Mouse (Mus musculus) liver, embryonic 11.5 days (tissue): Measurements from ENCODE around the gene Erc2. TPM values are rescaled to one million over a fixed set of nuclear protein-coding genes. Genes with fewer than 3 reads are reported as not detected.
A peak's percentile ranks its signal among the peaks of the same experiment; 100 is the strongest.

ENCODE experiments used
- ATAC-seq: fragments of 200-750 bp; cut with Nextera tagmentation; replicated peaks from 2 replicates; pipeline ENCODE4 v1.8.0; 2017; ENCODE audit warnings: moderate number of reproducible peaks, mild to moderate bottlenecking, moderate TSS enrichment, moderate library complexity; ENCODE audit not compliant: low FRiP score
- DNase-seq: peaks from one replicate; pipeline ENCODE4 v3.0.0-alpha.2; 2017; ENCODE audit warnings: low spot score
- H3K27ac ChIP-seq: fragments of 300-500 bp; sonication (generic); 2 replicates; pipeline ENCODE4 v1.5.1; 2014; ENCODE audit warnings: mild to moderate bottlenecking, low read depth, low read length, control low read depth
- H3K27me3 ChIP-seq: fragments of 300-500 bp; sonication (generic); replicated peaks from 2 replicates; pipeline ENCODE4 v1.6.1; 2014; ENCODE audit warnings: low read length, mixed read lengths; ENCODE audit not compliant: control insufficient read depth, insufficient read depth
- H3K36me3 ChIP-seq: fragments of 300-500 bp; sonication (generic); 2 replicates; pipeline ENCODE4 v1.6.1; 2014; ENCODE audit warnings: mild to moderate bottlenecking, low read length, moderate library complexity, mixed read lengths; ENCODE audit not compliant: control insufficient read depth, insufficient read depth
- H3K4me1 ChIP-seq: fragments of 300-500 bp; sonication (generic); replicated peaks from 2 replicates; pipeline ENCODE4 v1.6.1; 2014; ENCODE audit warnings: low read length, mixed read lengths; ENCODE audit not compliant: control insufficient read depth, insufficient read depth
- H3K4me2 ChIP-seq: fragments of 300-500 bp; sonication (generic); 2 replicates; pipeline ENCODE4 v1.6.1; 2014; ENCODE audit warnings: mild to moderate bottlenecking, control low read depth, moderate library complexity
- H3K4me3 ChIP-seq: fragments of 300-500 bp; sonication (generic); 2 replicates; pipeline ENCODE4 v1.5.1; 2014; ENCODE audit warnings: low read depth, low read length, control low read depth
- H3K9ac ChIP-seq: fragments of 300-500 bp; sonication (generic); 2 replicates; pipeline ENCODE4 v1.6.1; 2014; ENCODE audit warnings: low read depth, low read length, control low read depth
- H3K9me3 ChIP-seq: fragments of 300-500 bp; sonication (generic); 2 replicates; pipeline ENCODE4 v1.6.1; 2016; ENCODE audit warnings: low read length, inconsistent platforms, mixed read lengths; ENCODE audit not compliant: control insufficient read depth
- WGBS: fragments of 180-500 bp; shearing (Covaris S2); extraction: QIAGEN DNeasy Blood & Tissue Kit; methylation state at CpG from one replicate; pipeline ENCODE4 v1.1.7; 2014; 5-methylcytosine and 5-hydroxymethylcytosine counted together
- polyA plus RNA-seq: library from polyadenylated mRNA; unstranded; fragments of >200 nt; fragmentation: Nextera tagmentation; extraction: Ambion mirVana; gene quantifications from 2 replicates; pipeline ENCODE4 v1.2.1, GENCODE M21; 2014

Gene Erc2
- polyA plus RNA-seq, 1 experiment from 2014 or later: 1.6 TPM

DNA sequence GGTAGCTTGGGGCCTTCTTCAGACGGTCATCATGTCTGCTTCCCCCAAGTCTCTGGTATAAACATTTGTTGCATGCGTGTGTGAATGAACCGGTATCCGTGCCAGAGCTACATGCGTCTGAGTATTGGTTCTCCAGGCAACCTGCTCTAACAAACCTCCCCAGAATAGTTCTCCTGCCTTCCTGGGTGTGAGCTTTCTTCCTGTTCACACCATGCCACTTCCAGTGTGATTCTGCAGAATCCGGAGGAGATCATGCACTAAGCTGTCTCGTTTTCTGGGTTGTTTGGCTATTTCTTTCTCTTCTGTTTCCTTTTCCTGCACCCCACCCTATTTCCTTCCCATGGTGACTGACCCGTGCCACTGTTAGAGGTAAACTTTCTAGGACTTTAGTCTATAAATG is 105.3 kb downstream of the Erc2 start:
- Histone ChIP-seq H3K9me3 (no peaks in the 10 kb centered on the region), H3K36me3 (no peaks in the 10 kb centered on the region), H3K27ac (no peak overlapping the region), H3K4me2 (no peak overlapping the region), H3K27me3 (no peaks in the 10 kb centered on the region), H3K9ac (no peak overlapping the region), H3K4me1 (no peaks in the 10 kb centered on the region), H3K4me3 (no peak overlapping the region)
- DNase-seq: no peak
- no peak for ATAC-seq
- WGBS: 68% methylated on average over 8 of the region's 8 CpGs

DNA sequence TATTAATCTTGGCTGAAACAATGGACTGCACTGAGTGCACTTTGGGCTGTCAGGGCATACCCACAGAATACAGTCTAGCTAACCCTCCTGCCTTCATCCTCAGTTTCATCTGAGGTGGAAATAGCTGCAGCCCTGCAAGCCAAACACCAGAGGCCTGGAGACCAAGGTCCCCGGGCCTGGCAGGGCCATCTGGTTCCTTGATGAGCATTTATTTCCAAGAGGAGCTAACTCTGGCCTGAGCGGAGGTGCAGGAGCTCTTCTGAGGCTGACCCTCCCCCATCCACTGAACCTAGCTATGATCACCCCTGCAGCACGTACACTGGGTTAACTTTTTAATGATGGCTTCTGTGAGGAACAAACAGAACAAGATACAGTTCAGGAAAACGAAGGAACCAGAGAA is 108.9 kb downstream of the Erc2 start:
- no peaks in the 10 kb centered on the region for H3K36me3 ChIP-seq
- H3K27ac ChIP-seq: no peak overlapping the region
- DNase-seq: no peak
- H3K9me3 ChIP-seq: no peaks in the 10 kb centered on the region
- no peak for ATAC-seq
- H3K4me1 ChIP-seq: no peaks in the 10 kb centered on the region
- H3K4me3 ChIP-seq: no peak overlapping the region
- 62% methylated on average over 4 of the region's 4 CpGs for WGBS
- H3K9ac ChIP-seq: no peak overlapping the region
- H3K4me2 ChIP-seq: no peak overlapping the region
- no peaks in the 10 kb centered on the region for H3K27me3 ChIP-seq

DNA sequence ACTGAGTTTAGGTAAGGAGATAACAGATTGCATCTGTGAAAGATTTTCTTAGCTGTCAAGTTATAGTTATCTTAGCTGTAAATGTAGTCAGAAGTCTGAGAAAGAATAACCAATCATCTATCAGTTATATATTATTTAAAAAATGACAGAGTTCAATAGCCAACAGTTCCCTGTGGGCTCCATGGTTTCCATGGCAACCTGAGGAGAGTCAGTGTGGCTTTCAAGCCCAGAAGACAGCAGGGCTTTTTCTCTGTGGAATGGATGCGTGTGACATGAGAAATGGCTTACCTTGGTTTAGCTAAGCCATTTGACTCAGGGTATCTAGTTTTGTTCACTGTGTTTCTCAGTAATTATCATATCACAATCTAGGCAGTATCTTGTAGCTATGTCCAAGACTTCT is 117.2 kb downstream of the Erc2 start:
- DNase-seq (no peak), ATAC-seq (no peak)
- no peak overlapping the region for H3K4me2 ChIP-seq
- H3K9me3 ChIP-seq: no peaks in the 10 kb centered on the region
- 68% methylated on average over 1 of the region's 1 CpGs for WGBS
- H3K27me3 ChIP-seq: no peaks in the 10 kb centered on the region
- no peak overlapping the region for H3K27ac ChIP-seq
- no peak overlapping the region for H3K9ac ChIP-seq
- H3K36me3 ChIP-seq: no peaks in the 10 kb centered on the region
- H3K4me3 ChIP-seq: no peak overlapping the region
- H3K4me1 ChIP-seq: no peaks in the 10 kb centered on the region

DNA sequence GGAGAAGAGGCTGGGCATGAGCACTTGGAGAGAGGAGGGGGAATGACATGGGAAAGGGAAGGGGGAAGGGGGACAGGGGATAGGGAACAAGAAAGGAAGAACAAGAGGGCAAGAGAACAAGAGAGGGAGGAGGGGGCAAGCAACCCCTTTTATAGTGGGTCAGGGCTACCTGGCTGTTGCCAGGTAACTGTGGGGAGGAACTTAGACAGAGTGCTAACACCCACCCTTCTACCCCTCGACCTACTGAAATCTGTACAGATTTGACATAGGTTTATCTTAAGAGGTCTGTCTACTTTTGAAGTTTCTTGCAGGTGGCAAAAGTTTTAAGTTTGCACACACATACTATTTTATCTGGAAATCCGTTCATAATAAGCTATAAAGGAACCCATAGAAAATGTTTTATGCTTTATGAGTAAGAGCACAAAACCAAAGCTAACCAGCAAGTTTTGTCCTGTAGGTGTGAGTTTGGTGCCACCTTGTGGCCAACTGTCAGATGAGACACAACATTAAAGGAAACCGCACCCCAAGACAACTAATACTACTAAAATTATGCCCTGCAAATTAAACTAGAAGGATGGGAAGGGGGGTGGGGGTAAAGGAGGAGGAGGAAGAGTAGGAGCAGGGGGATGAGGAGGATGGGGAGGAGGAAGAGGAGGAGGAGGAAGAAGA is 119.2 kb downstream of the Erc2 start:
- no peak overlapping the region for H3K4me2 ChIP-seq
- no peak overlapping the region for H3K9ac ChIP-seq
- ATAC-seq: no peak
- peak; percentile 36 for DNase-seq
- H3K4me3 ChIP-seq: no peak overlapping the region
- no peaks in the 10 kb centered on the region for H3K4me1 ChIP-seq
- H3K36me3 ChIP-seq: no peaks in the 10 kb centered on the region
- WGBS: 25% methylated on average over 3 of the region's 3 CpGs
- no peak overlapping the region for H3K27ac ChIP-seq
- H3K9me3 ChIP-seq: no peaks in the 10 kb centered on the region
- H3K27me3 ChIP-seq: no peaks in the 10 kb centered on the region

DNA sequence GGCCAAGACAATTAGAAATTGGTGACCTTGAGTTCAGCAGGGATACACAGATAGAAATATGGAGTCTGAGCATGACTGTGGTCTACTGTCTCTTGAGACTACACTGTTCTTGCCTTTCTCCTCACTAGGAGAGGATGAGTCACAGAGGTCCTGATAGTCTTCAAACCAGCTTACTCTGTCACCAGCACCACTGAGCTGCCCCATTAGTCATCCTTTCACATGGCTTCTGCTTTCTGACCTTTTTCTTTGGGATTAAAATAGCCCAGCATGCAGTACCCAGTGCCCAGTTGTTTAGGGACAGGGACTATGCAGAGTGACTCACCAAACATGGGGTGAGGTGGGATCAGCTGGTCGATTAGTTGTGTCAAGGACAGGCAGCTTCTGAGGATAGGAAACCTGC is 132.1 kb downstream of the Erc2 start:
- no peaks in the 10 kb centered on the region for H3K9me3 ChIP-seq
- no peak for ATAC-seq

DNA sequence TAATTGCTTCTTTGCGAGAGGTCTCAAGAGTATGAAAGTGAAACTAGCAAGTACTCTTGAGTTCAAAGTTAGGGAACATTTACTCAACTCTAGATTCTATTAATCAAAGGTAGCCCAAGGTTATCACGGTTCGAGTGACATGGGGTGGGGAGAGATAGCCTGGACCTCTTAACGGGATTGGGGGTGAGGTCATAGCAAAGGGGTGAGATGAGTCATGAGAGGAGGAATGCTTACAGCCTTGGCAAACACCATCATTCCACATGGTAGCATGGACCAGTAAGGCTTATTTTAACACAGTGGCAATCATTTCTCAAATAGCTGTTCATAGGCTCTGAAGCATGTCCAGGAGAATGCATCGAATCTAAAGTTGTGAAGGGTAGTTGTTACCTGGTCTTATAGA is 134.7 kb downstream of the Erc2 start:
- DNase-seq (no peak), ATAC-seq (no peak)
- Histone ChIP-seq H3K4me2 (no peak overlapping the region), H3K9me3 (no peaks in the 10 kb centered on the region), H3K27ac (no peak overlapping the region), H3K4me1 (no peaks in the 10 kb centered on the region), H3K4me3 (no peak overlapping the region), H3K36me3 (no peaks in the 10 kb centered on the region), H3K9ac (no peak overlapping the region), H3K27me3 (no peaks in the 10 kb centered on the region)
- 76% methylated on average over 5 of the region's 5 CpGs for WGBS

More for the DNA sequence above, 132.1 kb downstream of the Erc2 start:
- WGBS: 61% methylated on average over 1 of the region's 1 CpGs
- no peaks in the 10 kb centered on the region for H3K4me1 ChIP-seq
- no peaks in the 10 kb centered on the region for H3K36me3 ChIP-seq
- H3K4me2 ChIP-seq: no peak overlapping the region
- H3K9ac ChIP-seq: no peak overlapping the region
- H3K4me3 ChIP-seq: no peak overlapping the region
- no peak overlapping the region for H3K27ac ChIP-seq
- no peak for DNase-seq
- H3K27me3 ChIP-seq: no peaks in the 10 kb centered on the region

DNA sequence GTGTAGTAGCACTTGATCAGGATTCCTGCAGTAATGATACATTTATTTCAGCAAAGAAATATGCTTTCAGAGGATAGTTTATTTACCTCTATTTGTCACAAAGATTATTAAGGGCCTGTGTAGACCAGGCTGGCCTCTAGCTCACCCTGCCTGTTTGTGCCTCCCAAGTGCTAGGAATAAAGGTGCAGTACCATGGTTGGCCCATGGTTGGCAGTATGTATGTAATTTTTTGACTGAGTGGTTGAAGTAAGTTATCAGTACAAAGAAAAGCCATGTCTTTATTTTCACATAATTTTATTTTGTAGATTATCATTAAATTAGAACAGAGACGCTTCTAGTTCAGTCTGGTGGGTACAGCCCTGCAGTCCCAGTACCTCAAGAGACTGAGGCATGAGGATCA is 136.0 kb downstream of the Erc2 start:
- Histone ChIP-seq H3K9me3 (no peaks in the 10 kb centered on the region), H3K4me3 (no peak overlapping the region), H3K36me3 (no peaks in the 10 kb centered on the region), H3K9ac (no peak overlapping the region), H3K4me2 (no peak overlapping the region), H3K27me3 (no peaks in the 10 kb centered on the region), H3K4me1 (no peaks in the 10 kb centered on the region), H3K27ac (no peak overlapping the region)
- DNase-seq: no peak
- WGBS: 64% methylated on average over 1 of the region's 1 CpGs
- no peak for ATAC-seq

DNA sequence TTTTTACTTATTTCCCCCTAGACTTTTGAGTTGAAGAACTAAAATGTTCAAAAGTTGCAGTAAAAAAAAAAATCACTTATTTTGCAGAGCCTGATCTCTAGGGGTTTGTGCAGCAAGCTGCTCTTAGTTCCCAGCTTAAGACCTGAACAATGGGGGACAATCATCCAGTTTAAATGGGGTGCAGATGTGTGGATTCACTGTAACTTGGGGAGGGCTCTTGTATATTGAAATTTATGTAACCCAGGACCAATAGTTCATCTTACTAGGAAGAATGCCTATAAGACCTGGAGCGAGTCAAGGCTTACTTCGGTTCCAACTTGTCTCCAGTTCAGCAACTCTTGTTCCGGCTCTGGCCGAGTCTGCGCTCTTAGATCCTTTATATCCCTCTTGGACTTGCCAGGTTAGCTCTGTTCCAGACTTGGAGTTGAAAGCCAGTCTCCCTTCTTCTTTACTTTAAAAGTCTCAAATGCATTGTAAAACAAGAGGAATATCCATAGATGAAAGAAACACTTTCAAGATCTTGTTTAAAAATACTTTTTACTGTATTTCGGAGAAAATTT is 136.9 kb downstream of the Erc2 start:
- Histone ChIP-seq H3K4me1 (no peaks in the 10 kb centered on the region), H3K27me3 (no peaks in the 10 kb centered on the region), H3K4me2 (no peak overlapping the region), H3K4me3 (no peak overlapping the region), H3K27ac (no peak overlapping the region), H3K9ac (no peak overlapping the region), H3K9me3 (no peaks in the 10 kb centered on the region), H3K36me3 (no peaks in the 10 kb centered on the region)
- DNase-seq (no peak), ATAC-seq (no peak)
- 95% methylated on average over 6 of the region's 6 CpGs for WGBS

DNA sequence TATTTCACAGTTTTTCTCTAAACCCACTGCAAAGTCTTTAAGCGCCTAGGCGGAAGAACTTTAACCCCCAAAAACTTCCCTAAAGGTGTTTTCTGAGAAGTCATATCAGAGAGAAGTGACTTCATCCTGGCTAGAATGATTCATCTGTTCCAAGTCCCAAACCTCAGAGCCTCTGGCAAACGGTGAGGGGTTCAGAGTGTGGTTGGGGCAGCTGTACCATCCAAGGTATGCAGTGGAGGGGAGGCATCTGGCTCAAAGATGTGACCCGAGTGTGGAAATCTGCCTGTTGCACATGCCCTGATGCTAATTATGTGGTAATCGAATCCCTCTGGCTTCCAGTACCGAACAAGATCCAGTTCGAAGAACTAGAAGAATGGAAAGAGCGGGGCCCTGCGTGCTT is 137.8 kb downstream of the Erc2 start:
- Histone ChIP-seq H3K4me3 (no peak overlapping the region), H3K4me1 (no peaks in the 10 kb centered on the region)
- no peak for DNase-seq

More for the DNA sequence above, 137.8 kb downstream of the Erc2 start:
- Histone ChIP-seq H3K9me3 (no peaks in the 10 kb centered on the region), H3K9ac (no peak overlapping the region), H3K36me3 (no peaks in the 10 kb centered on the region), H3K27ac (no peak overlapping the region), H3K27me3 (no peaks in the 10 kb centered on the region), H3K4me2 (no peak overlapping the region)
- no peak for ATAC-seq
- 79% methylated on average over 9 of the region's 9 CpGs for WGBS
